Mouse (Mus musculus) limb, embryonic 15.5 days (tissue): ENCODE measurements at regions not wholly inside any gene's neighbourhood (a gene's known extent, or its start where the extent isn't known, plus 50 kb on each side); places are given as distances from the start of the nearest gene placed in this dataset.

ENCODE experiments used
- ATAC-seq: fragments of 200-750 bp; cut with Nextera tagmentation; 2 replicates; pipeline ENCODE4 v1.8.0; 2017; ENCODE audit warnings: low read depth, moderate TSS enrichment; ENCODE audit not compliant: insufficient number of reproducible peaks, low FRiP score, low TSS enrichment
- H3K27ac ChIP-seq: fragments of 300-500 bp; sonication (generic); 2 replicates; pipeline ENCODE4 v1.5.1; 2015; ENCODE audit warnings: moderate library complexity, mild to moderate bottlenecking, inconsistent platforms
- H3K27me3 ChIP-seq: fragments of 300-500 bp; sonication (generic); 2 replicates; pipeline ENCODE4 v1.6.1; 2015; ENCODE audit warnings: inconsistent platforms
- H3K36me3 ChIP-seq: fragments of 300-500 bp; sonication (generic); 2 replicates; pipeline ENCODE4 v1.6.1; 2015; ENCODE audit warnings: inconsistent platforms
- H3K4me1 ChIP-seq: fragments of 300-500 bp; sonication (generic); 2 replicates; pipeline ENCODE4 v1.6.1; 2015; ENCODE audit warnings: inconsistent platforms
- H3K4me2 ChIP-seq: fragments of 300-500 bp; sonication (generic); 2 replicates; pipeline ENCODE4 v1.6.1; 2015; ENCODE audit warnings: mild to moderate bottlenecking, inconsistent platforms
- H3K4me3 ChIP-seq: fragments of 300-500 bp; sonication (generic); 2 replicates; pipeline ENCODE4 v1.5.1; 2015; ENCODE audit warnings: mild to moderate bottlenecking, inconsistent platforms
- H3K9ac ChIP-seq: fragments of 300-500 bp; sonication (generic); 2 replicates; pipeline ENCODE4 v1.6.1; 2015; ENCODE audit warnings: inconsistent platforms
- H3K9me3 ChIP-seq: fragments of 300-500 bp; sonication (generic); 2 replicates; pipeline ENCODE4 v1.6.1; 2016; ENCODE audit warnings: inconsistent platforms
- WGBS: fragments of 180-500 bp; shearing (Covaris S2); methylation state at CpG from one replicate; pipeline ENCODE4 v1.1.7; 2015; 5-methylcytosine and 5-hydroxymethylcytosine counted together

GRCm38 (mm10) chr1:90360065-90360464 lies 156.3 kb downstream of the Ackr3 start:
- Histone ChIP-seq H3K9me3 (no peaks in the 10 kb centered on the region), H3K4me1 (peaks cover 23% of the 10 kb centered on the region), H3K9ac (no peak overlapping the region), H3K4me2 (no peak overlapping the region), H3K36me3 (no peaks in the 10 kb centered on the region), H3K27ac (no peak overlapping the region), H3K4me3 (no peak overlapping the region), H3K27me3 (peaks cover 2% of the 10 kb centered on the region; the same call in 1 of the 2 replicates)
- ATAC-seq: no peak
- WGBS: 66% methylated on average over 3 of the region's 3 CpGs

- Histone ChIP-seq H3K36me3 (no peaks in the 10 kb centered on the region), H3K9ac (no peak overlapping the region), H3K27me3 (peaks cover 2% of the 10 kb centered on the region; the same call in 1 of the 2 replicates), H3K4me1 (peaks cover 19% of the 10 kb centered on the region), H3K9me3 (no peaks in the 10 kb centered on the region), H3K4me2 (no peak overlapping the region), H3K4me3 (no peak overlapping the region), H3K27ac (peak overlapping the region; percentile 61; the same call in 1 of the 2 replicates)
- no peak for ATAC-seq
- 28% methylated on average over 4 of the region's 4 CpGs for WGBS
These were observed 160.7 kb downstream of the Ackr3 start for GRCm38 (mm10) chr1:90364444-90364843.

GRCm38 (mm10) chr1:90368581-90368980 lies 164.8 kb downstream of the Ackr3 start:
- no peak for ATAC-seq
- Histone ChIP-seq H3K27me3 (no peaks in the 10 kb centered on the region), H3K36me3 (no peaks in the 10 kb centered on the region), H3K4me3 (no peak overlapping the region), H3K4me1 (peaks cover 14% of the 10 kb centered on the region), H3K9ac (no peak overlapping the region), H3K27ac (no peak overlapping the region), H3K4me2 (no peak overlapping the region), H3K9me3 (no peaks in the 10 kb centered on the region)
- WGBS: 56% methylated on average over 10 of the region's 10 CpGs

DNA sequence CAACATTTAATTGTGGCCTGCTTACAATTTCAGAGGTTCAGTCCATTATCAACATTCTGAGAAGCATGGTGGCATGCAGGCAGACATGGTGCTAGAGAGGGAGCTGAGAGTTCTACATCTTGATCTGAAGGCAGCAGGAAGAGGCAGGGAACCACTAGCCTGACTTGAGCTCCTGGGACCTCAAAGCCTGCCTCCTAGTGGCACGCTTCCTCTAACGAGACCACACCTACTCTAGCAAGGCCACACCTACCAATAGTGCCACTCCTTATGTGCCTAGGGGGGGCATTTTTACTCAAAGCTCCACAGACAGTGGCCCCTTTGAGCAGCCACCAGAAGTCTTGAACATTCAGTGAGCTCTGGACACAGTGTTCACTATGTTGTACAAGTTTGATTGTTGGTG lies 165.5 kb downstream of the Ackr3 start:
- ATAC-seq: no peak
- no peak overlapping the region for H3K4me2 ChIP-seq
- H3K27ac ChIP-seq: no peak overlapping the region
- no peaks in the 10 kb centered on the region for H3K36me3 ChIP-seq
- no peak overlapping the region for H3K9ac ChIP-seq
- H3K9me3 ChIP-seq: no peaks in the 10 kb centered on the region
- 73% methylated on average over 2 of the region's 2 CpGs for WGBS
- H3K4me3 ChIP-seq: no peak overlapping the region
- H3K4me1 ChIP-seq: peaks cover 14% of the 10 kb centered on the region
- no peaks in the 10 kb centered on the region for H3K27me3 ChIP-seq

GRCm38 (mm10) chr1:90370766-90371165 lies 167.0 kb downstream of the Ackr3 start:
- Histone ChIP-seq H3K9ac (no peak overlapping the region), H3K27me3 (no peaks in the 10 kb centered on the region), H3K27ac (no peak overlapping the region), H3K36me3 (no peaks in the 10 kb centered on the region), H3K4me1 (peaks cover 5% of the 10 kb centered on the region; the same call in 1 of the 2 replicates), H3K4me3 (no peak overlapping the region), H3K9me3 (no peaks in the 10 kb centered on the region), H3K4me2 (no peak overlapping the region)
- no peak for ATAC-seq
- 74% methylated on average over 5 of the region's 5 CpGs for WGBS

GRCm38 (mm10) chr1:90373001-90373400 lies 169.2 kb downstream of the Ackr3 start:
- Histone ChIP-seq H3K4me3 (no peak overlapping the region), H3K4me2 (no peak overlapping the region), H3K36me3 (no peaks in the 10 kb centered on the region), H3K27me3 (no peaks in the 10 kb centered on the region), H3K9ac (no peak overlapping the region), H3K4me1 (peaks cover 5% of the 10 kb centered on the region; the same call in 1 of the 2 replicates), H3K9me3 (no peaks in the 10 kb centered on the region), H3K27ac (no peak overlapping the region)
- WGBS: 92% methylated on average over 5 of the region's 5 CpGs
- ATAC-seq: no peak

DNA sequence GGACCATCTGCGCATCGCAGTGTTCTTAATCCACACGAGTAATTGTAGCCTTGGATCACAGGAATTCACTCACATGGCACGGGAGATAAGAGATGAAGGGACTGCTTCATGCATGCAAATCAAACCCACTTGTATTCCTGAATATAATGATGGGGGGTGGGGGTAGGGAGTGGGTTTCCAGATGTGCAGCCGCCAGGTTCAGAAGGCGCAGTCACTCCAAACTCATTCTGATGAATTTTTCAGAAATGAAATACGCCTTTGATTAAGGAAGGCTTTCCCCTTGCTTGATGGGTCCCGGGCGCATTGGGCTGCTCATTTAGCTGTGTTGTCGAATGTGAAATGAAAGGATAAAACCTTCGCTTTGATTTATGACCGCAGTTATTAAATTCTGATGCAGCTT lies 170.7 kb downstream of the Ackr3 start:
- H3K4me1 ChIP-seq: peaks cover 5% of the 10 kb centered on the region; the same call in 1 of the 2 replicates
- ATAC-seq: no peak
- no peaks in the 10 kb centered on the region for H3K9me3 ChIP-seq
- H3K4me2 ChIP-seq: no peak overlapping the region
- no peaks in the 10 kb centered on the region for H3K36me3 ChIP-seq
- H3K27ac ChIP-seq: no peak overlapping the region
- 39% methylated on average over 12 of the region's 12 CpGs for WGBS
- H3K4me3 ChIP-seq: no peak overlapping the region
- H3K9ac ChIP-seq: no peak overlapping the region
- no peaks in the 10 kb centered on the region for H3K27me3 ChIP-seq

DNA sequence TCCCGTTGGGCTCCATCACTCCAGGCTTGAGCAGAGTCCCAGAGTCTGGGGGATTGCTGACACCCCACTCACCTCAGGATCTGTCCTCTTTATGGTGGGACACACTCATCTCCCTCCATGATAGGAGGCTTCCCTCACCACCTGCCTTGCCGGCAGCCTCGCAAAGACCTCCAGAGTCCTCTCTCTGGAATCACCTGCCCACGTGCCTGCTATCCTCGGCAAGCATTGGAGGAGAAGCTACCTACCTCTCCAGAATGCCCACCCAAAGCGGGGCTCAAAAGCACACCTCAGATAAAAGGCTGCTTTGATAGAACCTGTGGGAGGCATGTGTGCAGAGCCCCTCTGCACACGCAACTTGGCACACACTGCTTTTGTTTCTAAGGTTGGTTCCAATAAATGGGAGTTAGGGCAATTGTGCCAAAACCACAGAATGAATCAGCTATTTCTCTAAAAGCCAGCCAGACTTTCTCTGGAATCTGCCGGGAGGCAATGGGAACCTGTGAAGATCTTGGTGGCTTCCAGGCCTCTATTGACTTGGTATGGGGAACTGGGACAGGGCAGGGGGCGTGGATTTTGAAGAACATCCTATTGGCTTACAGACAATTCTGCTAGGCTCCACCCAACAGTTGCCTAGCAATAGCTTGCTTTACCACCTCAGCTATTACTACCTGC lies 176.4 kb downstream of the Ackr3 start:
- H3K9ac ChIP-seq: no peak overlapping the region
- no peaks in the 10 kb centered on the region for H3K27me3 ChIP-seq
- ATAC-seq: no peak
- WGBS: 66% methylated on average over 9 of the region's 9 CpGs
- no peak overlapping the region for H3K27ac ChIP-seq
- H3K36me3 ChIP-seq: no peaks in the 10 kb centered on the region
- H3K4me1 ChIP-seq: peaks cover 10% of the 10 kb centered on the region
- no peak overlapping the region for H3K4me2 ChIP-seq
- no peaks in the 10 kb centered on the region for H3K9me3 ChIP-seq
- H3K4me3 ChIP-seq: no peak overlapping the region

- 73% methylated on average over 11 of the region's 11 CpGs for WGBS
- Histone ChIP-seq H3K4me1 (peaks cover 14% of the 10 kb centered on the region), H3K36me3 (no peaks in the 10 kb centered on the region), H3K27me3 (no peaks in the 10 kb centered on the region), H3K4me3 (no peak overlapping the region), H3K4me2 (no peak overlapping the region), H3K9ac (no peak overlapping the region), H3K27ac (no peak overlapping the region), H3K9me3 (no peaks in the 10 kb centered on the region)
- ATAC-seq: no peak
These were observed 179.2 kb downstream of the Ackr3 start for GRCm38 (mm10) chr1:90382941-90383470.

DNA sequence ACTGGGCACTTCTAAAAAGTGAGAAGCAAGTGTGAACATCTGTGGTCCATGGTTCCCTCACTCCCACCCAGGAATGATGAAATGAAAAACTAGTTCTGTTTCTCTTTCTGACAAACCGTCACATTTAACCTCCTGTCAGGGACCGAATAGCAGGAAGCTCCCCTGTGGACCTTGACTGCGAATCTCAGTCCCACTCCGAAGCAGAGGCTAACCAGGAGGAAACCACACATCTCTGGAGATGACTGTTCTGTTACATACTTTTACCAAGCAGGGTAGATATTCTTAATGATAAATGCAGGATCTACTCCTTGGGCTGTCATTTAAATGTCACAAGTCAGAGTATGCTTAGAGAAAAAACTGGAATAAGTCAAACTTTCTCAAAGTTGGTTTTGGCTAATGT lies 181.2 kb downstream of the Ackr3 start:
- Histone ChIP-seq H3K27ac (no peak overlapping the region), H3K4me2 (no peak overlapping the region), H3K9me3 (no peaks in the 10 kb centered on the region), H3K4me3 (no peak overlapping the region), H3K9ac (no peak overlapping the region), H3K4me1 (peaks cover 10% of the 10 kb centered on the region), H3K27me3 (no peaks in the 10 kb centered on the region), H3K36me3 (no peaks in the 10 kb centered on the region)
- 67% methylated on average over 4 of the region's 4 CpGs for WGBS
- no peak for ATAC-seq

GRCm38 (mm10) chr1:90386792-90387191 lies 183.0 kb downstream of the Ackr3 start:
- Histone ChIP-seq H3K27ac (no peak overlapping the region), H3K9ac (no peak overlapping the region), H3K4me2 (no peak overlapping the region), H3K4me3 (no peak overlapping the region), H3K4me1 (peaks cover 13% of the 10 kb centered on the region), H3K9me3 (no peaks in the 10 kb centered on the region), H3K27me3 (no peaks in the 10 kb centered on the region), H3K36me3 (no peaks in the 10 kb centered on the region)
- ATAC-seq: no peak
- 51% methylated on average over 7 of the region's 7 CpGs for WGBS

- no peaks in the 10 kb centered on the region for H3K27me3 ChIP-seq
- H3K4me3 ChIP-seq: no peak overlapping the region
- H3K36me3 ChIP-seq: no peaks in the 10 kb centered on the region
- H3K4me1 ChIP-seq: peaks cover 16% of the 10 kb centered on the region
- H3K27ac ChIP-seq: no peak overlapping the region
- WGBS: 64% methylated on average over 7 of the region's 7 CpGs
- no peaks in the 10 kb centered on the region for H3K9me3 ChIP-seq
- H3K9ac ChIP-seq: no peak overlapping the region
- H3K4me2 ChIP-seq: no peak overlapping the region
- ATAC-seq: no peak
These were observed 186.6 kb downstream of the Ackr3 start for GRCm38 (mm10) chr1:90390422-90390821.
